Mouse (Mus musculus): Measurements from ENCODE around the gene St5.

GRCm38 (mm10) chr7:109680879-109681278 is 22.5 kb downstream of the St5 start:
- TF ChIP-seq POLR2A (IDR thresholded peaks at IDR 0.05; ENCODE audit: borderline replicate concordance, insufficient read depth, low read length) (no peak), CTCF (IDR thresholded peaks at IDR 0.05; ENCODE audit: borderline replicate concordance, insufficient read depth, low read depth, low read length) (no peak)

Data from cerebellum, adult 2 months (tissue).